Mouse (Mus musculus) gastrocnemius, postnatal 10 days (tissue): Measurements from ENCODE around the gene Eml2. TPM values are rescaled to one million over a fixed set of nuclear protein-coding genes. Genes with fewer than 3 reads are reported as not detected.

Experiments used
- DNase-seq: peaks from one replicate; pipeline ENCODE4 v3.0.0; 2021; ENCODE audit warnings: mixed read lengths
- microRNA-seq, 2 experiments: library from miRNA; unstranded; fragments of <30 nt; microRNA quantifications; one replicate each; pipeline ENCODE4 v1.2.0; 2021
- total RNA-seq, 2 experiments: library from RNA; stranded (reverse); gene quantifications; 2 replicates each; pipeline ENCODE4 v1.2.3; 2021

Gene Eml2
- total RNA-seq, 2 experiments from 2014 or later: 14.9 to 17.6 TPM

DNA sequence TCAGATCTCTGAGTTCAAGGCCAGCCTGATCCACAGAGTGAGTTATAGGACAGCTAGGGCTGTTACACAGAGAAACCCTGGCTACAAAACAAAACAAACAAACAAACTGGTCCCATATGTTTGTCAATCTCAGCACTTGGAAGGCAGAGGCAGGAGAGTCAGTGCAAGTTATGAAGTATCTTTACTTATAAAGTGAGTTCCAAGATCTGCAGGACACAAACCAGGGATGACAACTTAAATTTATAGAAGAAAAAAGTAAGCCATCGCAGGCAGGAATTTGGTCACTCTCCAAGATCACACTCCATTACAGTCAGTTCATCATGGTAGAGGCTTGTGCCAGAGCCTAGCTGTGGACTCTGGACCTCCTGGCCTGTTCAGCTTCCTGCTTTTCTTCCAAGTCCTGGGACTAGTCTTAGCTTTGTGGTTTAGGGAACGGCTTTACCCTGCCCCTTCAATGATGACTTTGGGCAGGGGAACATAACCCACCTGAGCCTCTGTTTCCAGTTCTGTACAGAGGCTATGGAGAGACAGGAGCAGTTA lies 53.9 kb downstream of the Eml2 start:
- DNase-seq: no peak

DNA sequence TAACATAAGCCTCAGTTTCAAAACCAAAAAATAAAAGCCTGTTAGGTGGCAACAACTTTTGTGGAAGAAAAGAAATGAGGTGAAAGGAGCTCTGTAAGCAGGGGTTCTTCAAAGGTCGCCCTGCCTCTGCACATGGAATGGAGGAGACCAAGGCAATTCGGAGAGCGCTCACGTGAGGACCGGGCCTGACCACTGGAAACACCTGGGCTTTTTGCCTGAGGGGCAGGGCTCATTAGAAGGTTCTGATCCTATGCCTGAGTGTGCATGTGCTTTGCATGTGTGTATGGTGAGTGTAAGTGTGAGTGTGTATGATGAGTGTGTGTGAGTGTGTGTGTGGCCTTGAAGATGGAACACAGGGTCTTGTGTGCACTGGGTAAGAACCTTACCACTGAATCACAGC lies 54.7 kb downstream of the Eml2 start:
- no peak for DNase-seq

DNA sequence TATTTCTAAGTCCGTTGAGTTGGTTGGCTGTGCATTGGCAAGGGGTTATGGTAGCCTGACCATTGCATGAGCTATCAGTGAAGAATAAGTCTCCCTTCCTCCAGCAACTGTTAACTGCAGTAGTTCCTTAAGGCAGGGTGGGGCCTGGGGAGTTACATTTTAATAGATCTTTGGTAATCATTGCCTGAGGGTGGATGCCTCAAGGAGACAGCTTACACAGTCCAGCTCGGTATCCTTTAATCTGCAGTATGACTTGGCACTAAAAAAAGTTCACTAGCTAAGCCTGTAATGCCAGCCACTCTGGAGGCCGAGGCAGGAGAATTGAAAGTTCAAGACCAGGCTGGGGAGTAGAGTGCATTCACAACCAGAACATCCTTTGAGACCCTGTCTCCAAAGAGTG lies 55.6 kb downstream of the Eml2 start:
- DNase-seq: no peak

DNA sequence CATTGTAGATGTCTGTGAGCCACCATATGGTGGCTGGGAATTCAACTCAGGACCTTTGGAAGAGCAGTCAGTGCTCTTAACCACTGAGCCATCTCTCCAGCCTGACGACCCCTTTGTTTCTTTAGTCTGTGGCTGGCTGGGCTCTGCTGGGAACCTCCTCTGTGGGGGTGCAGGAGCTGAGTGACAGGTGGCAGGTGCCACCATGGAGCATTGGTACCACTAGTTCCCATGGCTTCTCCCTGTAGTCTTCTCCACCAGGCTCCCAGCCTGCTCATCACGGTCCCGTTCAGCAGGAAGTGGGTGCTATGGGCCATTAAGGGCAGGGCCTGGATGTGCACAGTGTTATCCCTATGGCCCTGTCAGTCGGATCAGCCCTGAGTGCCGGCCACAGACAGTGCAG lies 58.4 kb downstream of the Eml2 start:
- DNase-seq: no peak

GRCm38 (mm10) chr7:19235092-19235671 lies 59.0 kb downstream of the Eml2 start:
- no peak for DNase-seq

- DNase-seq: no peak
Measured at GRCm38 (mm10) chr7:19236411-19236810, 60.2 kb downstream of the Eml2 start.

DNA sequence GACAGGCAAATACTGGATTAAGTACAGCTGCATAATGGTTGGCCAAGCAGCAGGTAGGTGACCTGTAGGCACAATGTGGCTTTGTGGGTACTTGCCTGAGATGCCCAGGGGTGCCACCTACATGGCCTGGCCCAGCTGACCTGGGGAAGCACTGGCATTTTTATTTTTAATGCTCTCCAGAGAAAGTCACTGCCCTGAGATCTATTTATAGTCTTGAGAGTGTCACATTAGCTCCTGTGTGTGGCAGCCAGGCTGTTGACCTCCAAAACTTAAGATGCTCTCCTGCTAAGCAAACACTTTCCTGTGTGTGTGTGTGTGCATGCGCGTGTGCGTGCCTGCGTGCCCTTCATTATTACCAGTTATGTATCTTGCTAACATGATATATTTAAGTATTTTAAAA lies 62.1 kb downstream of the Eml2 start:
- no peak for DNase-seq

GRCm38 (mm10) chr7:19239423-19239822 lies 63.2 kb downstream of the Eml2 start:
- DNase-seq: peak; percentile 93

GRCm38 (mm10) chr7:19239986-19240385 lies 63.8 kb downstream of the Eml2 start:
- no peak for DNase-seq

DNA sequence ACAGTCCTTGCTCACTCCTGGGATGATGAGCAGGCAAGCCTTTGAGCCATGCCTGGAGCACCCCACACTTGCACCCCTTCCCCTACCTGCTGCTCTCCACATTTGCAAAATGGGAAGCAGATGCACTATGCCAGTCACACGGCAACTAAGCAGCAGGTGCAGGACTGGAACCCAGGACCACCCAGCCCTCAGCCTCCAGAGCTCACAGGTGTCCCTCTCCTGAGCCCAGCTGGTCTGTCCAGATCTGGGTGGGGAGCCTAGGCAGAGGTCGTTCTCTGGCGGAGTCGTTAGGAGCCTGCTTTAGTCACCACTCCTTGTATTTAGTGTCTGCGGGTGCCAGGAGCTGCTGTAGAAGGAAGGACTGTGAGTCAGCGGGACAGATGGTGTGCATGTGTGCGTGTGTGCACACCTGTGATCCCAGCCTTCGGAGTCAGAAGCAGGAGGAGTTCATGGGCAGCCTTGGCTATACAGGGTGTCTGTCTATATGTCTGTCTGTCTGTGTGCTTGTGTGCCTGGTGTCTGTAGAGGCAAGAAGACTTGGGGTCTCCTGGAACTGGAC lies 64.8 kb downstream of the Eml2 start:
- DNase-seq: no peak

DNA sequence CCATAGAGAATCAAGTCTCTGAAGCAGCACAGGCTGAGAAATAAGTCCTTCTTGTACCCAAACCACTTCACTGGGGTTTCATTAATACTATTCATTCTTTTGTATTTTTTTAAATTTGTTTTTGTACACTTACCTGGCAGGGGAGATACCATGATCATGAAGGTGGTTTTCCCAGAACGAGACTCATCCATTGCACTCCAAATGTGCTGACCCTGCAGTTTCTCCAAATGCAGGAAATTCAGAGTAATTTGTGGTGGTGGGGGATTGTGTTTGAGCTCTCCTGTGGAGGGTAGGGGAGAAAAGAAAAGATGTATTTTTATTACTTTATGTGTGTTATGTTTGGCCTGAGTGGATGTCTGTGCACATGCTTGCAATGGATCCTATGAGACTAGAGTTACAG lies 65.8 kb downstream of the Eml2 start:
- DNase-seq: no peak

GRCm38 (mm10) chr7:19243858-19244257 lies 67.6 kb downstream of the Eml2 start:
- no peak for DNase-seq

DNA sequence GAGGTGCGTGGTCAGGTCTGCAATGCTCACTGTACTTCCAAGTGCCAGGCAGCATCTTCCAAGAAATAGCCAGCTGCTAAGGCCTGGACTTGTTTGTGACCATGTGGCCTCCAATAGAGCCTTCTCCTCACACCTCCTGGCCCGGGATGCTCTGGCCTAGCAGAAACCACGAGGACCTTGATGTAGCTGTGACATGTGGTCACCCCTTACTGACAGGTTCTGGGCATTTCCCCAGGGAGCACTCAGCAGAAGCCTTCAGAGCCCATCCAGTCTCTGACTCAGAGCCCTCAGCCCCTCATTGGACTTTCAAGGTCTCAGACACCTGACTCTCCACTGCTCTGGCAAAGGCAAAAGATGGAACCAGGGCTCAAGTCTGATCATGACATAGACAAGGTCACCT lies 68.9 kb downstream of the Eml2 start:
- no peak for DNase-seq

DNA sequence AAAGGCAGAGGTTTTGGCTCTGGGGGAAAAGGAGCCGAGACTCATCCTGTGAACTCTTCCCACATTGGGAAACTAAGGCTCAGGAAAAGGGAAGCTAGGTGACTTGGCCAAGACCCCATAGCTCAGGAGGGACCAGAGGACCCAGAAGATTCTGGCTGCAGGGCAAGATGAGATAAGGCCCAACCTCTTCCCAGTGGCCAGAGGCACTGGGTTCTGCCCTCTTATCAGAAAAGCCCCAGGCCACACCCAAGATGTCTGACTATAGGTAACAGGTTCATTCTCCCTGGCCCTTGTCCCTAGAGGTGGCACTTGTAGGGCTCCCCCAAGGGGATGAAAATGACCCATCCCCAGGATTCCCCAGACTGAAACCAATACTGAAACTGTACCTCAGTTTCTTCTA lies 70.6 kb downstream of the Eml2 start:
- DNase-seq: no peak

DNA sequence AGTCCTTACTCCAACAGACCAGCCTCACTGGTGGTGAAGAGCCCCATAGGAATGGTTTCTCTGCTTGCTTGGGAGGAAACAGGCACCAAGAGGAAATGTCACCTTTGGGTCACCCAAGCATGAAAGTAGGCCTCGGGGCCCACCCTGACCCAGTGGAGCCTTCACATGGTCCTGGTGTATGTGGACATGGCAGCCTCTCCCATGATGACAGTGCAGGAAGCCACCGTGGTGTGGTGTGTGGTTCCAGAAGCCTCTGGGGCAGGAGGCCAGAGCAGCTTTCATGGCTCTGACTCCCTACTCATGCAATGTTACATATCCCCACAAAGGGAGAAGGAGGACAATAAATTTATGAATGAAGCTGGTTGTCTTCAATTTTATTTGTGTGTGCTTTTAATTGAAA lies 71.3 kb downstream of the Eml2 start:
- DNase-seq: no peak

GRCm38 (mm10) chr7:19252078-19252477 lies 75.9 kb downstream of the Eml2 start:
- no peak for DNase-seq

GRCm38 (mm10) chr7:19253437-19253836 lies 77.2 kb downstream of the Eml2 start:
- DNase-seq: no peak

GRCm38 (mm10) chr7:19255395-19255794 lies 79.2 kb downstream of the Eml2 start:
- no peak for DNase-seq

Small RNA genes lying within 50 kb of the gene (microRNA-seq; reads per million reads assigned to microRNA genes)
- 100 to 195 reads per million in 2 experiments for gene Mir330

Other genes with a start within 250 kb of the Eml2 start
- not detected for gene Nanos2, start 189.0 kb upstream of the Eml2 start, total RNA-seq
- 1 to 10 TPM; 2.0 to 3.5 TPM for gene Mypop, start 185.2 kb upstream of the Eml2 start, total RNA-seq
- 10 to 100 TPM; 20.4 to 24.0 TPM for gene Irf2bp1, start 172.4 kb upstream of the Eml2 start, total RNA-seq
- under 1 TPM in 1 of 2 experiments, not detected in 1; 0.16 TPM for gene Foxa3, start 152.9 kb upstream of the Eml2 start, total RNA-seq
- gene Sympk, start 152.0 kb upstream of the Eml2 start, total RNA-seq: 10 to 100 TPM; 39.9 to 45.0 TPM
- not detected for gene Rsph6a, start 121.7 kb upstream of the Eml2 start, total RNA-seq
- gene Dmwd, start 100.2 kb upstream of the Eml2 start, total RNA-seq: 10 to 100 TPM; 26.6 to 31.8 TPM
- 100 to 1,000 TPM; 256 to 267 TPM for gene Dmpk, start 92.6 kb upstream of the Eml2 start, total RNA-seq
- gene Six5, start 81.8 kb upstream of the Eml2 start, total RNA-seq: 1 to 10 TPM; 5.3 to 7.8 TPM
- under 1 TPM in 1 of 2 experiments, not detected in 1; 0.14 TPM for gene Gm4969, start 58.1 kb upstream of the Eml2 start, total RNA-seq
- gene Fbxo46, start 56.6 kb upstream of the Eml2 start, total RNA-seq: 1 to 10 TPM; 2.7 to 4.2 TPM
- 1 to 10 TPM; 5.0 to 5.5 TPM for gene Qpctl, start 27.1 kb upstream of the Eml2 start, total RNA-seq
- gene Snrpd2, start 26.7 kb upstream of the Eml2 start, total RNA-seq: 10 to 100 TPM; 72.9 to 77.4 TPM
- gene Gipr, start 10.3 kb upstream of the Eml2 start, total RNA-seq: under 1 TPM in 1 of 2 experiments, not detected in 1; 0.14 TPM
- 1 to 10 TPM; 2.3 to 3.4 TPM for gene Gpr4, start 36.1 kb downstream of the Eml2 start, total RNA-seq
- 10 to 100 TPM; 36.9 to 37.8 TPM for gene Opa3, start 51.9 kb downstream of the Eml2 start, total RNA-seq
- gene Vasp, start 95.4 kb downstream of the Eml2 start, total RNA-seq: 10 to 100 TPM; 35.7 to 53.5 TPM
- gene Ppm1n, start 103.6 kb downstream of the Eml2 start, total RNA-seq: not detected
- gene Rtn2, start 106.2 kb downstream of the Eml2 start, total RNA-seq: 100 to 1,000 TPM; 669 to 730 TPM
- 1 to 10 TPM in 1 of 2 experiments, under 1 TPM in 1; 0.80 to 1.7 TPM for gene Fosb, start 133.6 kb downstream of the Eml2 start, total RNA-seq
- 10 to 100 TPM; 31.9 to 35.9 TPM for gene Ercc1, start 168.4 kb downstream of the Eml2 start, total RNA-seq
- gene Cd3eap, start 183.1 kb downstream of the Eml2 start, total RNA-seq: 1 to 10 TPM; 7.8 to 9.8 TPM
- 1 to 10 TPM; 2.7 to 2.8 TPM for gene Ppp1r13l, start 183.3 kb downstream of the Eml2 start, total RNA-seq
- 1 to 10 TPM; 7.7 to 9.7 TPM for gene Ercc2, start 205.6 kb downstream of the Eml2 start, total RNA-seq
- under 1 TPM; 0.12 to 0.18 TPM for gene Klc3, start 227.7 kb downstream of the Eml2 start, total RNA-seq
- over 10,000 TPM; 22,462 to 26,486 TPM for gene Ckm, start 228.4 kb downstream of the Eml2 start, total RNA-seq